Mouse (Mus musculus) embryonic fibroblast, embryonic 13.5 days (primary cell): ENCODE data around the gene Sptbn1.

Experiments used
- CTCF ChIP-seq: IDR thresholded peaks from 2 replicates; pipeline ENCODE4 v1.5.1; 2011; ENCODE audit warnings: mild to moderate bottlenecking, control low read depth, low read length, moderate library complexity, borderline replicate concordance; ENCODE audit not compliant: insufficient read depth
- POLR2A ChIP-seq: IDR thresholded peaks from 2 replicates; pipeline ENCODE4 v1.6.1; 2011; ENCODE audit warnings: low read depth, mild to moderate bottlenecking, control low read depth, low read length, moderate library complexity

- no peak for TF ChIP-seq POLR2A
- TF ChIP-seq CTCF = no peak
Measured at GRCm38 (mm10) chr11:30263627-30264026, 4.3 kb downstream of the Sptbn1 start.
